Mouse (Mus musculus) G1E (cell line): ENCODE data around the gene Gm8871. TPM values are rescaled to one million over a fixed set of nuclear protein-coding genes. Genes with fewer than 3 reads are reported as not detected.
"Not testable (repeated sequence)": the region's sequence is repeated elsewhere in the genome, so short reads cannot be mapped to it uniquely, and the experiment has no call there.

Source experiments
- ATAC-seq: 2 replicates; pipeline ENCODE4 v1.8.0; 2016; ENCODE audit warnings: mild to moderate bottlenecking; ENCODE audit not compliant: insufficient number of reproducible peaks, poor library complexity, low FRiP score, severe bottlenecking; ENCODE audit errors: extremely low read depth
- DNase-seq: peaks from one replicate; pipeline ENCODE4 v3.0.0; 2012; ENCODE audit warnings: low spot score
- H3K27me3 ChIP-seq: 2 replicates; pipeline ENCODE4 v1.6.1; 2012; ENCODE audit warnings: mild to moderate bottlenecking, low read length, inconsistent platforms; ENCODE audit not compliant: insufficient read depth
- H3K36me3 ChIP-seq: replicated peaks from 2 replicates; pipeline ENCODE3; 2012; ENCODE audit warnings: mild to moderate bottlenecking, inconsistent platforms
- H3K4me1 ChIP-seq: 2 replicates; pipeline ENCODE4 v1.6.1; 2012; ENCODE audit warnings: low read depth, low read length, inconsistent platforms, mixed read lengths; ENCODE audit not compliant: insufficient read depth
- H3K4me3 ChIP-seq: 2 replicates; pipeline ENCODE4 v1.5.1; 2012; ENCODE audit warnings: low read depth, mild to moderate bottlenecking, inconsistent platforms, low read length, moderate library complexity, mixed read lengths
- H3K9me3 ChIP-seq: replicated peaks from 2 replicates; pipeline ENCODE4 v1.6.1; 2012; ENCODE audit warnings: inconsistent platforms
- polyA plus RNA-seq: library from polyadenylated mRNA; stranded (reverse); fragments of >175 nt; gene quantifications from 2 replicates; pipeline ENCODE4 v1.2.3, GENCODE M21; 2012
- total RNA-seq, 2 experiments: library from RNA; stranded (forward) in 1 of 2; stranded (reverse) in 1 of 2; fragments of 200-1000 nt in 1 of 2; fragments of >200 nt in 1 of 2; fragmentation: Nextera tagmentation in 1 of 2; gene quantifications; 2 replicates each; pipeline ENCODE4 v1.2.3; 2014 to 2017

Gm8871 gene
- not detected in 2 replicates for total RNA-seq (2014; fragmentation: Nextera tagmentation)
- not detected in 2 replicates for total RNA-seq (2017)
- polyA plus RNA-seq, result not detected in 2 replicates

DNA sequence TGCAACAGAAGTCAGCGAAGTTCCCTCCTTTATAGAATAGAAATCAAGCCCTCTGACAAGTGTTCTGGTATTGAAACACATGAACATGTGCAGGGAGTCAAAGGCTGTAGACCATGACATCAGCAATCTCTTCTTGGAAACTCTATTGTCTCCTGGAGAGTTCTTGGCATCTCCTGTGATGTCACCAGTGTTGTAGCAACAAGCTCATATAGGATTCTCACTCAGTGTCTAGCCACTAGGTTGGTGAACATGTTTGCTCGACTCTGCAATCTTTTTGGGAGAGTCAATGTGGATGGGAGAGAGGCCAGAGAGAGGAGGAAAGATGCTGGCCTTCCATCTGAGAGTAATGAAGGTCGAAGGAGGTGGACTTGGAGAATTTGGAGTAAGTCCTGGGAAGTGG, at the start of gene Gm8871, which contains the start of gene Gm8857:
Gene Gm8871, plus strand, starts transcription at position 301 of the 400 bp plus-strand sequence.
Gene Gm8857, plus strand, starts transcription at position 303 of the 400 bp plus-strand sequence.
- not testable (repeated sequence) for H3K27me3 ChIP-seq, H3K4me1 ChIP-seq, DNase-seq, H3K9me3 ChIP-seq, H3K36me3 ChIP-seq, ATAC-seq, H3K4me3 ChIP-seq

DNA sequence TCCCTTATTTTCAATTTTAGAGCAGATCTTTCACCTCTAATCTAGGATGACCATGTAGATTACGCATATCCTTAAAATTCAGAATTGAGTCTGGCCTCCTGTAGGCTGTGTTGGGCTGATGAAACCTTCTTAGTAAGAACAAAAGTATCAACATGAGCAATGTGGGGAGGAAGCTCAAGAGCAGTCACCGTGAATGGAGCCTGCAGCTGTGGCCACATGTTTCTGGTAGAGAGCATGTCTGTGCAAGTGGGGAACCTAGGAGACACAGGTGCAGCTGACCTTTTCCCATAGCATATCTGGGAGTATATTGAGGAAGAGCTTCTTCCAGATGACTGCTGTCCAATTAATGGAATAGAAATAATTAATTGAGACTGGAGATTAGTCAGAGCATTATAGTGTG, 5.9 kb downstream of the Gm8871 start:
- H3K27me3 ChIP-seq, DNase-seq, ATAC-seq, H3K4me1 ChIP-seq, H3K4me3 ChIP-seq, H3K9me3 ChIP-seq, H3K36me3 ChIP-seq: not testable (repeated sequence)

DNA sequence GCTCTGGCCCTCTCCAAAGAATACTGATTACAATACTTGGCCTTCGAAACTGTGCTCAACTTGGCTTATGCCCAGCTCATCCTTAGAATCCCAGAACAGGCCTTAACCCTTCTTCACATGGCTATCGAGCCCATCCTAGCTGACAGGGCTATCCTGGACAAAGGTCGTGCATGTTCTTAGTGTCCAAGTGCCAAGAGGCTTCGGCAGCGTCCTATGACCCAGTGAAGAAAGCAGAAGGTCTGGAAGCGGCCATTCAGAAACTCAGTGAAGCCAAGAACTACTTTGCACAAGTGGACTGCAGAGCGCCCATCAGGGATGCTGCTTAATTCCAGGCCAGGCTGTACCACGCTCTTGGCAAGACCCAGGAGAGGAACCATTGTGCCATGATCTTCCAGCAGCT, 10.5 kb downstream of the Gm8871 start:
- not testable (repeated sequence) for H3K4me1 ChIP-seq, H3K9me3 ChIP-seq, ATAC-seq, H3K36me3 ChIP-seq, H3K4me3 ChIP-seq, H3K27me3 ChIP-seq, DNase-seq

Other genes with a start within 250 kb of the Gm8871 start
- gene Gm8857, start within 50 bp of the Gm8871 start, total RNA-seq (2014; fragmentation: Nextera tagmentation), result not detected in 2 replicates
- not detected in 2 replicates for gene Gm8857, start within 50 bp of the Gm8871 start, total RNA-seq (2017)
- gene Gm8857, start within 50 bp of the Gm8871 start, polyA plus RNA-seq, result not detected in 2 replicates
- not detected in 2 replicates for gene Gm8879, start 179.8 kb downstream of the Gm8871 start, total RNA-seq (2014; fragmentation: Nextera tagmentation)
- gene Gm8879, start 179.8 kb downstream of the Gm8871 start, total RNA-seq (2017), result not detected in 2 replicates
- not detected in 2 replicates for gene Gm8879, start 179.8 kb downstream of the Gm8871 start, polyA plus RNA-seq
- gene Gm5861, start 235.3 kb downstream of the Gm8871 start, total RNA-seq (2014; fragmentation: Nextera tagmentation), result not detected in 2 replicates
- not detected in 2 replicates for gene Gm5861, start 235.3 kb downstream of the Gm8871 start, total RNA-seq (2017)
- gene Gm5861, start 235.3 kb downstream of the Gm8871 start, polyA plus RNA-seq, result not detected in 2 replicates